Mouse (Mus musculus): ENCODE measurements around the gene Kalrn. TPM values are rescaled to one million over a fixed set of nuclear protein-coding genes. Genes with fewer than 3 reads are reported as not detected.

Kalrn gene
- polyA plus RNA-seq, 1 experiment from 2014 or later: 30.0 TPM

DNA sequence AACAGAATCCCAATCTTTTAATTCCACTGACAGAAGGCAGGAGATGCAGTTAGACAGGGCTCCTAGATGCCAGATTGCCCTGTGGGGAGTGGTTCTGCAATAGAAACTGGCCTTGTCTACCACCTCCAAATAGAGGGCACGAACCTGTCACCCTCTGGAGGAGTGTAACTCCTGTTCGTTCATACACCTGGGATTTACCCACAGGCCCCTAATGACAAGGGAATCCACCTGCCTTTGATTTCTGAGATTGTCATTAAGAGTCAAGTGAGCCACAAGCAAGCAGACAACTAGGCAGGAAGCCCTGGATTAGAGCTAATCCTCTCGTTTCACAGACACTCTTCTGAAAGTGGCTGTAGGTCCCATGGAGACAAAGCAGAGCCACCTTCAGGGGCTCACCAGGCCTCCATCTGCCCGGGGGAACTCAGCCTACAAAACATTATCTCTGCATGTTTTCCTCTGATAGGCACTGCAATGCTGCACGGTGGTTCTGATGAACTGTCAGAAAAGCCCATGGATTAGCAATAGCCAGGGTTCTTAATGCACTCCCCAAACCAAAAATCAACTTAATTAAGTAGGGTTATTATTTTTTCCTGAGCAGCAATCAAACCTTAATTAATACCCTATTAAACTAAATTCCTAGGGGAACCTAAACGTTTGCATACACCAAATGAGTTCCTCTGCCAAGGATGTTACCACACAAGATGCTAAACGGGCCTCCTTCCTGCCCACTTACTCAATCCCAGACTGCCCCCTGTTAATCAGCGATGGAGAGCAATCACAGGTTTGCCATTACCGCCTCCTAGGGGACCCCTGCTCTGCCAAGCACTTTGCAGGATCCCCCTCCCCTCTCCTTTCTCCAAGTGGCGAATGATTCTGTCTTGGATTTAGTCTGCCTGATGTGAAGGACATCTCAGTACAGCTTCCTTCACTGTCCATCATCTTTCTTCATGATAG, 312.1 kb downstream of the Kalrn start:
- 26% methylated on average over 10 of the region's 10 CpGs for WGBS
- ATAC-seq (ENCODE audit: low FRiP score): 0 out of 2 replicates have a peak, but pooled peaks have one; percentile 14
- Histone ChIP-seq H3K27me3 (no peaks in the 10 kb centered on the region), H3K9me3 (no peaks in the 10 kb centered on the region), H3K4me1 (peaks cover 29% of the 10 kb centered on the region), H3K36me3 (replicated peaks) (peaks cover under 1% of the 10 kb centered on the region; the same call in 1 of the 2 replicates), H3K4me3 (replicated peaks) (no peak overlapping the region), H3K27ac (peak overlapping the region; percentile 43; the same call in 1 of the 2 replicates), H3K4me2 (no peak overlapping the region), H3K9ac (no peak overlapping the region)

DNA sequence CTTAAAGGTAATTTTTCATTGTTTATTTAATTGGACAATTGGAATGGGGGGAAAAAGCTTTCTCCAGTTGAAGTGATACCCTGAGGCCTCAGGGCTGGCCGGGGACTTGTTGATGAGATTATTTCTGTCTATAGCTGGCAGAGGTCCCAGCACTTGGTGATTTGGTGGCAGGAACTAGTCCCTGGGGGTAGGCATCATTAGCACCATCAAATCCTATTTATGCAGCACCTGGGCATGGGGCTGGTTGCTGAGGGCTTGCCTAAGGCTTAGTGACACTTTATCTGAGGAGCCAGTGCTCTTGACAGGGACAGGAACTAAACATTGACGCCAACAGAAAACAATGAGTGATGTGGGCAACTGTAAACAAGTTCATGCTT, 318.7 kb downstream of the Kalrn start:
- H3K9ac ChIP-seq: no peak overlapping the region
- peaks cover 30% of the 10 kb centered on the region for H3K36me3 ChIP-seq (replicated peaks)
- 35% methylated on average over 2 of the region's 2 CpGs for WGBS
- H3K4me3 ChIP-seq (replicated peaks): no peak overlapping the region
- ATAC-seq (ENCODE audit: low FRiP score): peak; percentile 69
- H3K4me2 ChIP-seq: no peak overlapping the region
- peak overlapping the region; percentile 59 for H3K27ac ChIP-seq
- no peaks in the 10 kb centered on the region for H3K9me3 ChIP-seq
- no peaks in the 10 kb centered on the region for H3K27me3 ChIP-seq
- peaks cover 26% of the 10 kb centered on the region for H3K4me1 ChIP-seq

DNA sequence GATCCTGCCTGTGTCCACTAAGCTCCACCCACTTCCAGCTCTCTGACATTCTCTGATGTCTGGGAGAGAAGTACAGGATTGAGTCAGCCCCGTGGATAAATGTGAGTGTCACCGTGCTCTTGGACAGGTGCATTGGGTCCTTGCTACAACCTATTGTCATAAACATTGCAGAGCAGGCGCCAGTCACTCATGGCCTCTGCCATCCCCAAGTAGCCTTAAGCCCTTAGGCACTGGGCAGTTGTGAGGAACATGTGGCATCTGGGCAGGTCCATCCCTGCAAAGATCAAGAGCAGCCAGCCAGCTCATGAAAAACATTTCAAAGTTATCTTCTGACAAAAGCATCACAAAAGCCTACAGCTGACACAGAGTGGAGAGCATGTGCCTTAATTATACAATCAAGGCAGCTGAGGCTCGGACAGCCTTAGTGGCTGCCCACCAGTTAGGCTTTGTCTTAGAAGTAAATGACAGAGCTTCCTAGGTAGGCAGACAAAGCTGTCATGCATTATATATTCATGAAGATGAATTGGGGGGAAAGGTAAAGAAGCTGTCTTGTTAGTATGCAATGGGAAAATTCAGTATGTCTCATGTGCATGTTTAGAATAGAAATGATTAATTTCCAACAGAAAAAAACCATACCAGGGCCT, 319.2 kb downstream of the Kalrn start:
- peak; percentile 59; the same call in 1 of the 2 replicates for ATAC-seq (ENCODE audit: low FRiP score)
- H3K9me3 ChIP-seq: no peaks in the 10 kb centered on the region
- 63% methylated on average over 4 of the region's 4 CpGs for WGBS
- H3K36me3 ChIP-seq (replicated peaks): peaks cover 34% of the 10 kb centered on the region
- no peak overlapping the region for H3K4me3 ChIP-seq (replicated peaks)
- peak overlapping the region; percentile 53; the same call in 1 of the 2 replicates for H3K27ac ChIP-seq
- no peak overlapping the region for H3K9ac ChIP-seq
- peaks cover 26% of the 10 kb centered on the region for H3K4me1 ChIP-seq
- H3K4me2 ChIP-seq: no peak overlapping the region
- H3K27me3 ChIP-seq: no peaks in the 10 kb centered on the region

DNA sequence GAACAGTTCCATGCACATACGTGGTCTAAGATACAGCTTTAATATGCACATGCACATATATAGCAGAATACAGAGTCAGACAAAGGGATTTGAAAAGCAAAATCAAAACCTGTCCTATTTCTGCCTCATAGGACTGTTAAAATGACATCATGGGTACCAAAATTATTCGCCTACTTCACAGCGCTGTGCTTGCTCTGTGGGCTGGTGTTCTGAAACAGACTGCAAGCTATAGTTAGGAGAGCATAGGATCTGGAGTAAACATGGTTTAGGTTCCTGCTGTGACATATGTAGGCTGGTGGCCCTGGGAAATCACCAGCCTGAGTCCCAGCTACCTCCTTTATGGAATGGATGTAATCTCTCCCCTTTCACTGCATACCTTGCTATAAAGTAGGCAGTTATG, 320.7 kb downstream of the Kalrn start:
- no peak overlapping the region for H3K4me2 ChIP-seq
- no peak overlapping the region for H3K9ac ChIP-seq
- 93% methylated on average over 3 of the region's 3 CpGs for WGBS
- H3K27ac ChIP-seq: no peak overlapping the region
- H3K36me3 ChIP-seq (replicated peaks): peaks cover 37% of the 10 kb centered on the region
- H3K9me3 ChIP-seq: no peaks in the 10 kb centered on the region
- no peaks in the 10 kb centered on the region for H3K27me3 ChIP-seq
- peaks cover 26% of the 10 kb centered on the region for H3K4me1 ChIP-seq
- no peak overlapping the region for H3K4me3 ChIP-seq (replicated peaks)
- ATAC-seq (ENCODE audit: low FRiP score): no peak

DNA sequence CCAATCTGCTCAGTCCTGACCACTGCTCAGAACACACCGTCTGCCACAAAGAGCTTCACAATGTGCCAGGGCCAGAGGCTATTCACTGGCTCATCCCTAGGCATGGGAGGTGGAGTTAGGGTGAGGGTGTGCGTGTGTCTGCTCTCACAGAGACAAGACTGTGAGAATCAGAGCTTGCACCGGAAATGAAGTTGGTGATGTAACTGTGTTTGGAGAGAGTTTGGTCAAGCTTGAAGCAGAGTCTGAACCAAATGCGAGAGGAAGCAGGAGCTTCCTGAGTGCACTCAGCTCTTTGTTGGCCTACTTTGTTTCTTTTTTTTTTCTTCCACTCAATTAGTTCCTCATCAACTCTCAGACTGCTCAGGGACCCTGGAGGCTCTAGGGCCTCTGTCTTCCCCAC, 325.1 kb downstream of the Kalrn start:
- 26% methylated on average over 4 of the region's 4 CpGs for WGBS
- Histone ChIP-seq H3K36me3 (replicated peaks) (peaks cover 25% of the 10 kb centered on the region), H3K9ac (no peak overlapping the region), H3K27me3 (no peaks in the 10 kb centered on the region), H3K4me1 (no peaks in the 10 kb centered on the region), H3K9me3 (no peaks in the 10 kb centered on the region), H3K4me3 (replicated peaks) (no peak overlapping the region), H3K4me2 (no peak overlapping the region), H3K27ac (peak overlapping the region; percentile 27; the same call in 1 of the 2 replicates)
- ATAC-seq (ENCODE audit: low FRiP score): no peak

DNA sequence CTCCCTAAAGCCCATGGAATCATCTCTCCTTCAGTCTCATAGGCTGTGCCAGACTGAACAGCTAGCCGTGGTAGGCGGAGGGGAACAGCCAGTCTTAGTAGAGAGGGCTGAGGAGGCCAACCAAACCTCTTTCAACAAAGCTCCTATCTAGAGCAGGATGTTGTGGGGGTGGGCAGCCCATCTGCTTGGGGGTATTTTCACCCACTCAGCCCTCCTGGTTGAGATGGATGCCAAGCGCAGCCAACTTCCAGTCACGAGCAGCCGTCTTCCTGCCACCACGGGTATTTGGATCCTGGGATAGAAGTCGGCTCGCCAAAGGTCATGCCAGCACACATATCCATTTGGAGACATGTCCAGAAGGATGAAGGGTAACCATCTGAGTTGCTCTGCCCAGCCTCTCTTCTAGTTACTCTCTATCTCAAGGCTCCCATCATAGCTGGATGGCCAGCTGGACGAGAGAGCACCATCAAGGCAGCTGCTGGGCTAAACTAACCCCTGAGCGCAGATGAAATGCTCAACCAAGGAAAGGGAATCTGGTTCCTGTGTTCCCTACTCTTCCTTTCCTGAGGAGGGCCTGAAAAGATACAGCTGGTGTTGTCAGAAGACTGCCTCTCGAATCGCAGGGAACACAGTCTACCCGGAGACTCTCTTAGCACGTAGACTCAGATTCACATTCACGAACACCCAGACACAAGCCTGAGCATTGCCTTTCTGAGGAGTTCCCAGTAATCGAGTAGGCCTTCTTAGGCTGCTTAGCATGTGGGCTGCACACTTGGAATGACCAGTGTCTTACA, 331.2 kb downstream of the Kalrn start:
- Histone ChIP-seq H3K4me1 (no peaks in the 10 kb centered on the region), H3K9me3 (no peaks in the 10 kb centered on the region), H3K4me2 (no peak overlapping the region), H3K36me3 (replicated peaks) (peaks cover 21% of the 10 kb centered on the region), H3K27ac (no peak overlapping the region), H3K4me3 (replicated peaks) (no peak overlapping the region), H3K27me3 (no peaks in the 10 kb centered on the region), H3K9ac (no peak overlapping the region)
- ATAC-seq (ENCODE audit: low FRiP score): no peak
- WGBS: 97% methylated on average over 16 of the region's 16 CpGs

DNA sequence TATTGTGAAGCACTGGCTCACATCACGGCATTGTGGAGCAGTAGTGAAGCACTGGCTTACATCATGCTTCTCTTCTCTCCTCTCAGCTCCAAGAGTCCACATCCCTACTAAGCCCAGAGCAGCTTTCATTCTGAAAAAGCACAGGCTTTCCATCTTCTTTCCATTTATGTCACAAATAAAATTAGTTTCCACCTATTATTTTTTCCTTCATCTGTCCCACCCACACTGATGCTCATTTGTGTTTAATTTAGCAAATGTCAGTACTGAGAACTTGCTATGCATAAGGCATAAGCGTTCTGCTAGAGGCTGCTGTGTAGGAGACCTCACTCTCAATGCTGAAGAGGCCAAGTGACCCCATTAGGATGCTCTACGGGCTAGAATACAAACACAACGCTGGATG, 333.7 kb downstream of the Kalrn start:
- no peak overlapping the region for H3K4me2 ChIP-seq
- H3K9ac ChIP-seq: no peak overlapping the region
- no peak overlapping the region for H3K27ac ChIP-seq
- no peaks in the 10 kb centered on the region for H3K27me3 ChIP-seq
- H3K36me3 ChIP-seq (replicated peaks): peaks cover 21% of the 10 kb centered on the region
- 84% methylated on average over 4 of the region's 4 CpGs for WGBS
- no peaks in the 10 kb centered on the region for H3K9me3 ChIP-seq
- H3K4me3 ChIP-seq (replicated peaks): no peak overlapping the region
- ATAC-seq (ENCODE audit: low FRiP score): no peak
- H3K4me1 ChIP-seq: peaks cover 9% of the 10 kb centered on the region

DNA sequence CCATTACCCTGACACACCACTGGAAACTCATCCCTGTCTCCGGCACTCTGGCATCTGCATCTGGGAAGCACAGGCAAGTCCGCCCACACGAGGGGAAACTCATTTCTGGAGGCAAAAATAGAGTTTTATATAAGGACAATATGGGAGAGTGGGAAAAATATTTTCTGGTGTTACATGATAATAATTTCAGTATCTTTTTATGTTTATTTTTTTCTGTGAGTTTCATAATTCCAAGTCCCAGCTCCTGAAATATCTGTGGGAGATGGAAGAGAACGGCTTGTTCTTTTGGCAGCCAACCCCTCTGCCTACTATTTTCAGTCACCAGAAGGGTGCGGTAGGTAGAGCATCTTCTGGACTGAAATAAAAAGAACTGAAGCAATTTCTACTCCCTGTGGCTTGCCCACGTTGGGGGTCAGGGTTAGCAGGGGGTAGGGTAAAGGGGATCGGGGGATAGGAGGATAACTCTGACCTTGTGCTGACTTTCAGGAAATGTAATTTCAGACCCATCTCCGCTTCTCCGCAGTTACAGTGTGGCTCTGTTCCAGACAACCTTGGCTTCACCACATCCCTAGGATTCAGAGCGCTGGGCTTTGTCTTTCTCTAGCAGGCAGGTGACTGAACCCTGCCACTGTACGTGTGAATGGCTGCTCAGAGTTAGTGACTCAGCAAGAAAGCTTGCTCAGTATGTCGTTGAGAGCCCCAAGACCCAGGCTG, 336.3 kb downstream of the Kalrn start:
- no peak for ATAC-seq (ENCODE audit: low FRiP score)
- H3K36me3 ChIP-seq (replicated peaks): peaks cover 18% of the 10 kb centered on the region

DNA sequence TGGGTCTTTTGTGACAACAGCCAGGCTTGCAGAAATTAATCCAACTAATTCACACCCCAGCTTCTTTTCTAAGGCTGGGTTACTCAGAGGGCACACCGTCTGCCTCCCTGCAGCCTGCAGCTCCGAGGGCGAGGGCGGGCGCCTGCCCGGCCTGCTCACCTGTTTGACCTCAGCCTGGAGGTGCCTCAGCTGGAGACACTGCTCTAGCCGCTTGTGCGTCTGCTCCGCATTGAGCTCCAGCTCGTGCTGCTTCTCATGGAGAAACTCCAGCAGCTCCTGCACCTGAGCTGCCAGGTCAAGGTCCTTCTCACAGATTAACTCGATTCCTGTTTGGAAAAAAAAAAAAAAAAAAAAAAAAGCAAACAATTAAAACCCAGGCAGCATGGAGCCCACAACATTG, 338.2 kb downstream of the Kalrn start:
- ATAC-seq (ENCODE audit: low FRiP score): no peak
- WGBS: 20% methylated on average over 11 of the region's 11 CpGs
- no peak overlapping the region for H3K4me2 ChIP-seq

More for the DNA sequence above, 336.3 kb downstream of the Kalrn start:
- Histone ChIP-seq H3K4me2 (no peak overlapping the region), H3K27me3 (no peaks in the 10 kb centered on the region), H3K9ac (no peak overlapping the region), H3K4me1 (peaks cover 9% of the 10 kb centered on the region), H3K9me3 (no peaks in the 10 kb centered on the region), H3K27ac (no peak overlapping the region), H3K4me3 (replicated peaks) (no peak overlapping the region)
- WGBS: 83% methylated on average over 12 of the region's 12 CpGs

DNA sequence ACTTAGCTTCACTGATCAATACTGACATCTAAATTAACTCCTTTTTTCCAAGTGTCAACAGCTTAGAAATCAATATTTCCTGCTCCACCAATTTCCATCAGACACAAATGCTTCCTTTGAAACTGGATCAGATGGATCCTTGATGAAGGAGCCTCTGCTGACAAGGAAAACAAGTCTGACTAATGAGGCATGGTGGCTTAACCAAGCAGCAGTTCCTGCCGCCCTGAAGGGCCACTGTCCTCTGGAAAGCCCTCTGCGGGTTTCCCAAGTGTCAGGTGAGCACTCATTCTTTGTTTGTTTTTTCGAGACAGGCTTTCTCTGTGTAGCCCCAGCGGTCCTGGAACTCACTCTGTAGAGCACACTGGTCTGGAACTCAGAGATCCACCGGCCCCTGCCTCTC, 341.4 kb downstream of the Kalrn start:
- no peak for ATAC-seq (ENCODE audit: low FRiP score)
- H3K27ac ChIP-seq: no peak overlapping the region
- 25% methylated on average over 5 of the region's 5 CpGs for WGBS
- peaks cover 21% of the 10 kb centered on the region for H3K4me1 ChIP-seq
- H3K9me3 ChIP-seq: no peaks in the 10 kb centered on the region
- peaks cover 15% of the 10 kb centered on the region for H3K36me3 ChIP-seq (replicated peaks)
- no peak overlapping the region for H3K9ac ChIP-seq
- no peak overlapping the region for H3K4me3 ChIP-seq (replicated peaks)
- no peaks in the 10 kb centered on the region for H3K27me3 ChIP-seq
- H3K4me2 ChIP-seq: no peak overlapping the region

More for the DNA sequence above, 338.2 kb downstream of the Kalrn start:
- H3K4me1 ChIP-seq: peaks cover 11% of the 10 kb centered on the region
- peaks cover 14% of the 10 kb centered on the region for H3K36me3 ChIP-seq (replicated peaks)
- no peak overlapping the region for H3K9ac ChIP-seq
- H3K4me3 ChIP-seq (replicated peaks): no peak overlapping the region
- H3K27ac ChIP-seq: peak overlapping the region; percentile 50; the same call in 1 of the 2 replicates
- H3K9me3 ChIP-seq: no peaks in the 10 kb centered on the region
- no peaks in the 10 kb centered on the region for H3K27me3 ChIP-seq

DNA sequence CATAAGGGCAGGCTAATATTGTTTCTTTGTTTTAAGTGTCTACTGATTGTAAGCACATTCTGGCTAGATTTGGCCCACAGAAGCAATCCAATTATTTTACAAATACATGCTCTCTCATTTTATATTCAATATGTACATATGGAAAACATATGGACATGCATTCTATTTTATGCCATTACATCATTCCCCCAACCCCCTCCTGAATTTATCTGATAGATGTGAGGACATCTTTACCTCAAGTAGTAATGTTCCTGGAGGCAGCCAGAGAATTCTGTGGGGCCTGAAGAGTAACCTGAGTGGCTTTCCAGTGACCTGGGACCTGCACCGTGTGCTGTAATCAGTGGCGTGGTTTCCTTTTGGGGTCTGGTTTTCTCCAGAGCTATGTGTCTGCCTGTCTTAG, 342.2 kb downstream of the Kalrn start:
- no peak for ATAC-seq (ENCODE audit: low FRiP score)
- WGBS: 69% methylated on average over 2 of the region's 2 CpGs
- peaks cover 21% of the 10 kb centered on the region for H3K4me1 ChIP-seq

More for the DNA sequence above, 342.2 kb downstream of the Kalrn start:
- no peak overlapping the region for H3K9ac ChIP-seq
- no peak overlapping the region for H3K27ac ChIP-seq
- H3K36me3 ChIP-seq (replicated peaks): peaks cover 22% of the 10 kb centered on the region
- no peaks in the 10 kb centered on the region for H3K9me3 ChIP-seq
- H3K4me3 ChIP-seq (replicated peaks): no peak overlapping the region
- no peak overlapping the region for H3K4me2 ChIP-seq
- no peaks in the 10 kb centered on the region for H3K27me3 ChIP-seq
